Mouse (Mus musculus) forebrain, embryonic 10.5 days (tissue): ENCODE results near the gene Col17a1. TPM values are rescaled to one million over a fixed set of nuclear protein-coding genes. Genes with fewer than 3 reads are reported as not detected.

ENCODE experiments used
- DNase-seq: peaks from one replicate; pipeline ENCODE4 v3.0.0-alpha.2; 2017; ENCODE audit warnings: low spot score; ENCODE audit errors: extremely low spot score
- H3K27ac ChIP-seq: fragments of 300-500 bp; sonication (generic); 2 replicates; pipeline ENCODE4 v1.5.1; 2016; ENCODE audit warnings: mild to moderate bottlenecking
- H3K27me3 ChIP-seq: fragments of 300-500 bp; sonication (generic); 2 replicates; pipeline ENCODE4 v1.6.1; 2016; ENCODE audit warnings: mild to moderate bottlenecking; ENCODE audit not compliant: poor library complexity, severe bottlenecking
- H3K36me3 ChIP-seq: fragments of 300-500 bp; sonication (generic); replicated peaks from 2 replicates; pipeline ENCODE4 v1.6.1; 2016; ENCODE audit warnings: mild to moderate bottlenecking, moderate library complexity
- H3K4me1 ChIP-seq: fragments of 300-500 bp; sonication (generic); 2 replicates; pipeline ENCODE4 v1.6.1; 2016
- H3K4me3 ChIP-seq: fragments of 300-500 bp; sonication (generic); 2 replicates; pipeline ENCODE4 v1.5.1; 2016; ENCODE audit warnings: mild to moderate bottlenecking, moderate library complexity
- H3K9me3 ChIP-seq: fragments of 300-500 bp; sonication (generic); 2 replicates; pipeline ENCODE4 v1.6.1; 2016; ENCODE audit warnings: mild to moderate bottlenecking, moderate library complexity
- WGBS: fragments of 180-500 bp; shearing (Covaris S2); methylation state at CpG from one replicate; pipeline ENCODE4 v1.1.7; 2016; 5-methylcytosine and 5-hydroxymethylcytosine counted together
- polyA plus RNA-seq: library from polyadenylated mRNA; unstranded; fragments of >200 nt; fragmentation: Nextera tagmentation; extraction: Ambion mirVana; gene quantifications from 2 replicates; pipeline ENCODE4 v1.2.1, GENCODE M21; 2016

Col17a1 gene
- polyA plus RNA-seq, 1 experiment from 2014 or later = 0.21 TPM

GRCm38 (mm10) chr19:47658914-47659535 lies 32.9 kb downstream of the Col17a1 start:
- Histone ChIP-seq H3K27me3 (no peaks in the 10 kb centered on the region), H3K27ac (peak overlapping the region; percentile 77), H3K36me3 (no peaks in the 10 kb centered on the region), H3K4me3 (no peak overlapping the region), H3K9me3 (no peaks in the 10 kb centered on the region), H3K4me1 (peaks cover 36% of the 10 kb centered on the region)
- WGBS = 31% methylated on average over 5 of the region's 5 CpGs
- peak; percentile 43 for DNase-seq

GRCm38 (mm10) chr19:47654896-47655295 lies 37.0 kb downstream of the Col17a1 start:
- Histone ChIP-seq H3K36me3 (no peaks in the 10 kb centered on the region), H3K27me3 (no peaks in the 10 kb centered on the region), H3K4me1 (peaks cover 36% of the 10 kb centered on the region), H3K4me3 (no peak overlapping the region), H3K27ac (no peak overlapping the region; the same call in 1 of the 2 replicates), H3K9me3 (no peaks in the 10 kb centered on the region)
- DNase-seq = no peak
- WGBS = 87% methylated on average over 11 of the region's 11 CpGs

GRCm38 (mm10) chr19:47653173-47653572 lies 38.7 kb downstream of the Col17a1 start:
- WGBS = 90% methylated on average over 8 of the region's 8 CpGs

GRCm38 (mm10) chr19:47652255-47652654 lies 39.6 kb downstream of the Col17a1 start:
- DNase-seq = no peak

More at GRCm38 (mm10) chr19:47653173-47653572, 38.7 kb downstream of the Col17a1 start:
- no peak overlapping the region for H3K4me3 ChIP-seq
- H3K9me3 ChIP-seq = no peaks in the 10 kb centered on the region
- H3K27me3 ChIP-seq = no peaks in the 10 kb centered on the region
- peaks cover 23% of the 10 kb centered on the region for H3K4me1 ChIP-seq
- 0 out of 2 replicates have a peak, but pooled peaks cover 2% of the 10 kb centered on the region for H3K36me3 ChIP-seq
- DNase-seq = no peak
- no peak overlapping the region for H3K27ac ChIP-seq

GRCm38 (mm10) chr19:47651160-47651480 lies 40.8 kb downstream of the Col17a1 start:
- no peak for DNase-seq
- Histone ChIP-seq H3K27me3 (no peaks in the 10 kb centered on the region), H3K9me3 (no peaks in the 10 kb centered on the region), H3K27ac (no peak overlapping the region; the same call in 1 of the 2 replicates), H3K36me3 (peaks cover 18% of the 10 kb centered on the region), H3K4me3 (no peak overlapping the region), H3K4me1 (peaks cover 7% of the 10 kb centered on the region)
- 93% methylated on average over 5 of the region's 5 CpGs for WGBS

More at GRCm38 (mm10) chr19:47652255-47652654, 39.6 kb downstream of the Col17a1 start:
- Histone ChIP-seq H3K4me3 (no peak overlapping the region), H3K4me1 (peaks cover 16% of the 10 kb centered on the region), H3K27me3 (no peaks in the 10 kb centered on the region), H3K36me3 (peaks cover 9% of the 10 kb centered on the region), H3K9me3 (no peaks in the 10 kb centered on the region), H3K27ac (peak overlapping the region; percentile 15; the same call in 1 of the 2 replicates)
- 83% methylated on average over 8 of the region's 8 CpGs for WGBS

- peak; percentile 13 for DNase-seq
- Histone ChIP-seq H3K36me3 (peaks cover 19% of the 10 kb centered on the region), H3K9me3 (no peaks in the 10 kb centered on the region), H3K4me1 (peaks cover 4% of the 10 kb centered on the region), H3K4me3 (no peak overlapping the region), H3K27ac (no peak overlapping the region; the same call in 1 of the 2 replicates), H3K27me3 (no peaks in the 10 kb centered on the region)
- 92% methylated on average over 16 of the region's 16 CpGs for WGBS
Observed at GRCm38 (mm10) chr19:47650366-47651159, 41.3 kb downstream of the Col17a1 start.

- Histone ChIP-seq H3K9me3 (no peaks in the 10 kb centered on the region), H3K27me3 (no peaks in the 10 kb centered on the region), H3K4me1 (peaks cover 7% of the 10 kb centered on the region; the same call in 1 of the 2 replicates), H3K27ac (no peak overlapping the region), H3K4me3 (no peak overlapping the region), H3K36me3 (peaks cover 28% of the 10 kb centered on the region)
- peak; percentile 9 for DNase-seq
- 94% methylated on average over 6 of the region's 6 CpGs for WGBS
Observed at GRCm38 (mm10) chr19:47649071-47649470, 42.8 kb downstream of the Col17a1 start.

- no peak overlapping the region for H3K27ac ChIP-seq
- DNase-seq = no peak
- WGBS = 91% methylated on average over 6 of the region's 6 CpGs
- no peak overlapping the region for H3K4me3 ChIP-seq
- H3K9me3 ChIP-seq = no peaks in the 10 kb centered on the region
- no peaks in the 10 kb centered on the region for H3K27me3 ChIP-seq
- peaks cover 46% of the 10 kb centered on the region for H3K36me3 ChIP-seq
- H3K4me1 ChIP-seq = peaks cover 8% of the 10 kb centered on the region; the same call in 1 of the 2 replicates
Observed at GRCm38 (mm10) chr19:47646508-47647120, 45.3 kb downstream of the Col17a1 start.

GRCm38 (mm10) chr19:47645583-47645982 lies 46.3 kb downstream of the Col17a1 start:
- no peaks in the 10 kb centered on the region for H3K27me3 ChIP-seq
- no peak overlapping the region for H3K4me3 ChIP-seq
- H3K27ac ChIP-seq = 0 out of 2 replicates have a peak overlapping the region, but pooled peaks have one; percentile 26
- WGBS = 68% methylated on average over 6 of the region's 6 CpGs
- peaks cover 8% of the 10 kb centered on the region; the same call in 1 of the 2 replicates for H3K4me1 ChIP-seq
- peaks cover 56% of the 10 kb centered on the region for H3K36me3 ChIP-seq
- DNase-seq = no peak
- no peaks in the 10 kb centered on the region for H3K9me3 ChIP-seq

GRCm38 (mm10) chr19:47643910-47644309 lies 48.0 kb downstream of the Col17a1 start:
- Histone ChIP-seq H3K36me3 (peaks cover 73% of the 10 kb centered on the region), H3K4me3 (no peak overlapping the region), H3K27me3 (no peaks in the 10 kb centered on the region), H3K9me3 (no peaks in the 10 kb centered on the region), H3K27ac (no peak overlapping the region), H3K4me1 (peaks cover 8% of the 10 kb centered on the region; the same call in 1 of the 2 replicates)
- no peak for DNase-seq
- 75% methylated on average over 2 of the region's 2 CpGs for WGBS

GRCm38 (mm10) chr19:47635380-47635779 lies 56.5 kb downstream of the Col17a1 start:
- H3K4me1 ChIP-seq = no peaks in the 10 kb centered on the region
- no peak overlapping the region for H3K4me3 ChIP-seq
- WGBS = 94% methylated on average over 4 of the region's 4 CpGs
- no peak overlapping the region for H3K27ac ChIP-seq
- DNase-seq = no peak
- H3K27me3 ChIP-seq = no peaks in the 10 kb centered on the region
- no peaks in the 10 kb centered on the region for H3K9me3 ChIP-seq
- peaks cover 56% of the 10 kb centered on the region for H3K36me3 ChIP-seq

- H3K4me1 ChIP-seq = no peaks in the 10 kb centered on the region
- no peak for DNase-seq
- no peaks in the 10 kb centered on the region for H3K27me3 ChIP-seq
- H3K4me3 ChIP-seq = no peak overlapping the region
- H3K9me3 ChIP-seq = no peaks in the 10 kb centered on the region
- peaks cover 42% of the 10 kb centered on the region for H3K36me3 ChIP-seq
- no peak overlapping the region for H3K27ac ChIP-seq
- 96% methylated on average over 5 of the region's 5 CpGs for WGBS
Observed at GRCm38 (mm10) chr19:47631799-47632198, 60.1 kb downstream of the Col17a1 start.
